Mouse (Mus musculus) spleen, adult 2 months (tissue): Measurements from ENCODE around the gene Agl. TPM values are rescaled to one million over a fixed set of nuclear protein-coding genes. Genes with fewer than 3 reads are reported as not detected.

Source experiments
- DNase-seq, 2 experiments: peaks; one replicate each; pipeline versions ENCODE4 v3.0.0 to v3.0.0-alpha.2; 2012 to 2021; ENCODE audit warnings: low spot score in 2 of 2, low read depth in 1 of 2
- H3K27ac ChIP-seq: fragments of 200-500 bp; 2 replicates; pipeline ENCODE4 v1.5.1; 2012; ENCODE audit warnings: low read length, inconsistent platforms; ENCODE audit not compliant: insufficient read depth
- H3K27me3 ChIP-seq: fragments of 200-500 bp; 2 replicates; pipeline ENCODE4 v1.6.1; 2012; ENCODE audit warnings: mild to moderate bottlenecking, moderate library complexity, low read length, inconsistent platforms; ENCODE audit not compliant: control insufficient read depth, insufficient read depth
- H3K36me3 ChIP-seq: fragments of 200-500 bp; 2 replicates; pipeline ENCODE4 v1.6.1; 2012; ENCODE audit warnings: mild to moderate bottlenecking, low read length, inconsistent platforms; ENCODE audit not compliant: control insufficient read depth, insufficient read depth
- H3K4me1 ChIP-seq: fragments of 200-500 bp; 2 replicates; pipeline ENCODE4 v1.6.1; 2011; ENCODE audit warnings: inconsistent platforms; ENCODE audit not compliant: control insufficient read depth, insufficient read depth, insufficient read length
- H3K4me3 ChIP-seq: fragments of 200-500 bp; 2 replicates; pipeline ENCODE4 v1.5.1; 2011; ENCODE audit warnings: mild to moderate bottlenecking, inconsistent platforms; ENCODE audit not compliant: insufficient read depth, insufficient read length; ENCODE audit errors: extremely low read depth
- CTCF ChIP-seq: fragments of 200-500 bp; IDR thresholded peaks from 2 replicates; pipeline ENCODE4 v1.5.1; 2011; ENCODE audit warnings: mild to moderate bottlenecking, inconsistent platforms; ENCODE audit not compliant: insufficient read depth, insufficient read length, insufficient replicate concordance; ENCODE audit errors: extremely low read depth
- POLR2A ChIP-seq: fragments of 200-500 bp; IDR thresholded peaks from 2 replicates; pipeline ENCODE4 v1.6.1; 2011; ENCODE audit warnings: low read depth, low read length, inconsistent platforms
- WGBS: fragments of 180-500 bp; shearing (Covaris S2); methylation state at CpG from one replicate; pipeline ENCODE4 v1.1.7; 2018; 5-methylcytosine and 5-hydroxymethylcytosine counted together
- polyA plus RNA-seq: library from polyadenylated mRNA; depleted of rRNA; stranded (reverse); fragments of >200 nt; gene quantifications from 2 replicates; pipeline ENCODE4 v1.2.3, GENCODE M21; 2012; rRNA removed

Gene Agl
- polyA plus RNA-seq, 1 experiment, result 2.5 TPM

GRCm38 (mm10) chr3:116694955-116695665 lies 112.9 kb downstream of the Agl start:
- H3K4me1 ChIP-seq, result no peaks in the 10 kb centered on the region
- TF ChIP-seq CTCF (no peak), POLR2A (no peak)
- no peaks in the 10 kb centered on the region; the same call in 1 of the 2 replicates for H3K36me3 ChIP-seq
- H3K27me3 ChIP-seq, result no peaks in the 10 kb centered on the region
- no peak overlapping the region for H3K4me3 ChIP-seq
- WGBS, result 83% methylated on average over 8 of the region's 8 CpGs
- DNase-seq, result no peak
- no peak overlapping the region for H3K27ac ChIP-seq

DNA sequence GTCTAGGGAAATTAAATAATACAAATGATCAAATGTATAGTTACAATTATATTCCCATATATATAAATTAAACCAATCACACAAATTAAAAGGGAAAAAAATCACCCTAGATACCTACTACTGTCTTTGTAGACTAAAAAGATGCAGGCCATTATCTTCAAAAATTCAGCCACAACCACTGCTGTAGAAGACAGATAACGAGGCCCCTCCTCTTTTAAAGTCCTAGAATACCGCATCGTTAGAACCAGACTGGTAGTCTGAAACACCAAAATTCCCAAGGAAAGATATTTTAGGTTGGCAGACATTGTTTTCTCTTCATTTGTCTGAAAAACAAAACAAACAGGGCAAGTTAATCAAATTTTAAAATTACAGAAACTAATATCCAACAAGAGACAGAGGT lies 113.7 kb downstream of the Agl start:
- Histone ChIP-seq H3K27ac (no peak overlapping the region), H3K4me1 (no peaks in the 10 kb centered on the region), H3K27me3 (no peaks in the 10 kb centered on the region), H3K4me3 (no peak overlapping the region), H3K36me3 (no peaks in the 10 kb centered on the region; the same call in 1 of the 2 replicates)
- no peak for TF ChIP-seq CTCF
- TF ChIP-seq POLR2A, result no peak
- 79% methylated on average over 3 of the region's 3 CpGs for WGBS
- no peak for DNase-seq

Other genes with a start within 250 kb of the Agl start
- 0.18 and 0.28 TPM in 2 replicates for gene Lrrc39, start 245.2 kb downstream of the Agl start, polyA plus RNA-seq
- 1.6 and 1.9 TPM in 2 replicates for gene Sass6, start 213.2 kb downstream of the Agl start, polyA plus RNA-seq
- gene Trmt13, start 193.6 kb downstream of the Agl start, polyA plus RNA-seq, result 4.2 and 4.7 TPM in 2 replicates
- 12.2 and 12.6 TPM in 2 replicates for gene Mfsd14a, start 145.5 kb downstream of the Agl start, polyA plus RNA-seq
- not detected in 2 replicates for gene Gm43191, start 126.9 kb downstream of the Agl start, polyA plus RNA-seq
- gene Slc35a3, start 95.3 kb downstream of the Agl start, polyA plus RNA-seq, result 3.7 and 6.0 TPM in 2 replicates
- 10.6 and 11.5 TPM in 2 replicates for gene Frrs1, start 51.3 kb upstream of the Agl start, polyA plus RNA-seq
- not detected in 2 replicates for gene 4930455H04Rik, start 160.1 kb upstream of the Agl start, polyA plus RNA-seq
- gene Palmd, start 160.8 kb upstream of the Agl start, polyA plus RNA-seq, result 0.15 and 0.21 TPM in 2 replicates